Mouse (Mus musculus) thymus, adult 2 months (tissue): ENCODE measurements around the gene Baz2b.

ENCODE experiments used
- CTCF ChIP-seq: fragments of 200-500 bp; IDR thresholded peaks from 2 replicates; pipeline ENCODE4 v1.5.1; 2012; ENCODE audit warnings: mild to moderate bottlenecking, control low read depth, low read length, moderate library complexity, borderline replicate concordance; ENCODE audit not compliant: control insufficient read depth, poor library complexity, insufficient read depth; ENCODE audit errors: extremely low read depth
- POLR2A ChIP-seq: fragments of 200-500 bp; IDR thresholded peaks from 2 replicates; pipeline ENCODE4 v1.6.1; 2012; ENCODE audit warnings: mild to moderate bottlenecking, low read length, control low read depth, moderate library complexity; ENCODE audit not compliant: control insufficient read depth, poor library complexity, insufficient read depth; ENCODE audit errors: extremely low read depth

- TF ChIP-seq POLR2A: no peak
- no peak for TF ChIP-seq CTCF
Measured at GRCm38 (mm10) chr2:60021138-60021537, 188.5 kb downstream of the Baz2b start.
